Mouse (Mus musculus) midbrain, embryonic 11.5 days (tissue): Measurements from ENCODE around the gene Klc4. TPM values are rescaled to one million over a fixed set of nuclear protein-coding genes. Genes with fewer than 3 reads are reported as not detected.

Experiments
- ATAC-seq: fragments of 200-750 bp; cut with Nextera tagmentation; 2 replicates; pipeline ENCODE4 v1.8.0; 2017; ENCODE audit warnings: moderate TSS enrichment, moderate library complexity; ENCODE audit not compliant: low FRiP score
- DNase-seq: peaks from one replicate; pipeline ENCODE4 v3.0.0; 2015; ENCODE audit warnings: low spot score; ENCODE audit errors: missing footprints
- H3K27ac ChIP-seq: fragments of 300-500 bp; sonication (generic); 2 replicates; pipeline ENCODE4 v1.5.1; 2014; ENCODE audit warnings: low read depth, low read length
- H3K27me3 ChIP-seq: fragments of 300-500 bp; sonication (generic); 2 replicates; pipeline ENCODE4 v1.6.1; 2014; ENCODE audit warnings: mild to moderate bottlenecking, low read length, moderate library complexity, mixed read lengths; ENCODE audit not compliant: control insufficient read depth, insufficient read depth
- H3K36me3 ChIP-seq: fragments of 300-500 bp; sonication (generic); 2 replicates; pipeline ENCODE4 v1.6.1; 2014; ENCODE audit warnings: mild to moderate bottlenecking, low read length, moderate library complexity, mixed read lengths; ENCODE audit not compliant: control insufficient read depth, insufficient read depth
- H3K4me1 ChIP-seq: fragments of 300-500 bp; sonication (generic); 2 replicates; pipeline ENCODE4 v1.6.1; 2014; ENCODE audit warnings: low read length; ENCODE audit not compliant: control insufficient read depth, insufficient read depth
- H3K4me2 ChIP-seq: fragments of 300-500 bp; sonication (generic); 2 replicates; pipeline ENCODE4 v1.6.1; 2014; ENCODE audit warnings: mild to moderate bottlenecking, moderate library complexity
- H3K4me3 ChIP-seq: fragments of 300-500 bp; sonication (generic); 2 replicates; pipeline ENCODE4 v1.5.1; 2014; ENCODE audit warnings: low read depth, low read length
- H3K9ac ChIP-seq: fragments of 300-500 bp; sonication (generic); 2 replicates; pipeline ENCODE4 v1.6.1; 2014; ENCODE audit warnings: low read length
- H3K9me3 ChIP-seq: fragments of 300-500 bp; sonication (generic); 2 replicates; pipeline ENCODE4 v1.6.1; 2016; ENCODE audit warnings: low read length; ENCODE audit not compliant: control insufficient read depth
- WGBS: fragments of 180-500 bp; shearing (Covaris S2); extraction: QIAGEN DNeasy Blood & Tissue Kit; methylation state at CpG from one replicate; pipeline ENCODE4 v1.1.7; 2014; 5-methylcytosine and 5-hydroxymethylcytosine counted together
- polyA plus RNA-seq: library from polyadenylated mRNA; unstranded; fragments of >200 nt; fragmentation: Nextera tagmentation; extraction: Ambion mirVana; gene quantifications from 2 replicates; pipeline ENCODE4 v1.2.1, GENCODE M21; 2014

The Klc4 gene
- polyA plus RNA-seq, 1 experiment from 2014 or later = 29.8 TPM

GRCm38 (mm10) chr17:46628471-46628790, 17.4 kb downstream of the Klc4 start:
- Histone ChIP-seq H3K9ac (peak overlapping the region; percentile 94), H3K4me2 (peak overlapping the region; percentile 77), H3K27me3 (no peaks in the 10 kb centered on the region), H3K27ac (no peak overlapping the region; the same call in 1 of the 2 replicates), H3K4me1 (peaks cover 31% of the 10 kb centered on the region), H3K9me3 (no peaks in the 10 kb centered on the region), H3K36me3 (peaks cover 8% of the 10 kb centered on the region), H3K4me3 (peak overlapping the region; percentile 93)
- DNase-seq (no peak), ATAC-seq (peak; percentile 15)
- WGBS = 0% methylated on average over 13 of the region's 13 CpGs

DNA sequence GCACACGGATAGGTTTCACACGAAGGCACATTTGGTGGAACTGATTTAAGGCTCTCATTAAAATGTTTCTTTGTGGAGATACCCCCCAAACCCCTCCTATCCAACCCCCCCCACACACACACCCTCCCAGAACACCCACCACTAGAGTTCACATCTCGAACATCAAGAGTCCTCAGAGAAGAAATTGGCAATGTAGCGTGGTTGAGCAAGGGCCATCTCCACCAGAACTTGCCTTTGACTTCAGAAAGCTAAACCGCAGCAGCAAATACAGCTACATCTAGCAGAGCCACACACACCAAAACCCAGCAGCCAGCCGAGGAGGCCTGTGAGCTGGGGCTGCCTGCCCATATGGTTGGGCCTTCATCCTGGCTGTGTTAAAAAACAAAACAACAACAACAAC, 18.4 kb downstream of the Klc4 start:
- WGBS = 73% methylated on average over 6 of the region's 6 CpGs
- H3K9me3 ChIP-seq = no peaks in the 10 kb centered on the region
- peaks cover 6% of the 10 kb centered on the region; the same call in 1 of the 2 replicates for H3K36me3 ChIP-seq
- peak overlapping the region; percentile 77 for H3K4me2 ChIP-seq
- no peaks in the 10 kb centered on the region for H3K27me3 ChIP-seq
- ATAC-seq (no peak), DNase-seq (no peak)
- H3K9ac ChIP-seq = peak overlapping the region; percentile 94
- H3K4me3 ChIP-seq = peak overlapping the region; percentile 93; the same call in 1 of the 2 replicates
- no peak overlapping the region for H3K27ac ChIP-seq
- peaks cover 31% of the 10 kb centered on the region for H3K4me1 ChIP-seq

GRCm38 (mm10) chr17:46624598-46624997, 21.2 kb downstream of the Klc4 start:
- no peak for ATAC-seq

DNA sequence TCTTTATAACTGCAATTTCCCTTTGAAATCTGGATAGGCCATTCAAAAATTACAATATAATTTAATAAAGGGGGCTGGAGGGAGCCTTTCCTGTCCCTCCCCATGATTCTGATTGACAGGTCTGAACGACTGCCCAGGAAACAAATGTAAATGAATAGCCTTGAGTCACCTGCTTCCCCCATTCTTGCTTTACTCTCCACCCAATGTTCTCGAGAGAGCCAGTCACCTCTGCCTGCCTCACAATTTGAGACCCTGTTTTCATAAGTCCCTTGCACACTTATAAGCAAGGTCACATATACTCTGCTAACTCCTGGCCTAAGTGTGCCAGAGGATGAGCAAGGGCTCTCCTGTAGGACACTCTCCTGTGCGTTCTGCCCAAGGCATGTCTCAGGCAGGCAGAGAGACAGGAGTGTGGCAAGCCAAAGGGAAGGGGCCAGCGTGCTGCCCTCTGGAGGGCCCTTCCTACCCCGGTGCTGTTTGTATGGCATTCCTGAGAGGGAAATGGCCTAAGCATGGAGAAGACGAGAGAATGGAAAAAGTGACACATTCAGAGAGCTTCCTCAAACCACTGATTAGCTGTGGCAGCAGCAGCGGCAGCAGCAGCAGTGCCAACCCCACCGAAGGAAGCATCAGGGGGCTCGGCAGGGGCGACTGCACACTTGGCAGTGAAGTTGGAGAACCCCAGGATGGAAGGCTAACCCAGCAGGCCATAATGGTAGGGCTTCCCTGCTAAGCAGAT, 21.8 kb downstream of the Klc4 start:
- Histone ChIP-seq H3K36me3 (peaks cover 3% of the 10 kb centered on the region; the same call in 1 of the 2 replicates), H3K4me1 (peaks cover 30% of the 10 kb centered on the region)

More at GRCm38 (mm10) chr17:46624598-46624997, 21.2 kb downstream of the Klc4 start:
- Histone ChIP-seq H3K4me1 (peaks cover 26% of the 10 kb centered on the region), H3K4me3 (no peak overlapping the region), H3K27me3 (no peaks in the 10 kb centered on the region), H3K4me2 (no peak overlapping the region), H3K27ac (no peak overlapping the region), H3K9ac (no peak overlapping the region), H3K9me3 (no peaks in the 10 kb centered on the region), H3K36me3 (peaks cover 3% of the 10 kb centered on the region; the same call in 1 of the 2 replicates)
- no peak for DNase-seq
- WGBS = 73% methylated on average over 12 of the region's 12 CpGs

GRCm38 (mm10) chr17:46622269-46622668, 23.6 kb downstream of the Klc4 start:
- WGBS = 86% methylated on average over 11 of the region's 11 CpGs
- H3K4me3 ChIP-seq = no peak overlapping the region
- DNase-seq (no peak), ATAC-seq (no peak)
- H3K4me1 ChIP-seq = peaks cover 38% of the 10 kb centered on the region
- no peaks in the 10 kb centered on the region for H3K27me3 ChIP-seq
- peaks cover 2% of the 10 kb centered on the region; the same call in 1 of the 2 replicates for H3K36me3 ChIP-seq
- no peak overlapping the region for H3K27ac ChIP-seq
- no peaks in the 10 kb centered on the region for H3K9me3 ChIP-seq
- H3K4me2 ChIP-seq = no peak overlapping the region
- no peak overlapping the region for H3K9ac ChIP-seq

More for the DNA sequence above, 21.8 kb downstream of the Klc4 start:
- Histone ChIP-seq H3K27me3 (no peaks in the 10 kb centered on the region), H3K4me2 (no peak overlapping the region), H3K9me3 (no peaks in the 10 kb centered on the region), H3K27ac (no peak overlapping the region), H3K9ac (no peak overlapping the region; the same call in 1 of the 2 replicates), H3K4me3 (no peak overlapping the region)
- 43% methylated on average over 10 of the region's 10 CpGs for WGBS
- ATAC-seq (no peak), DNase-seq (no peak)

DNA sequence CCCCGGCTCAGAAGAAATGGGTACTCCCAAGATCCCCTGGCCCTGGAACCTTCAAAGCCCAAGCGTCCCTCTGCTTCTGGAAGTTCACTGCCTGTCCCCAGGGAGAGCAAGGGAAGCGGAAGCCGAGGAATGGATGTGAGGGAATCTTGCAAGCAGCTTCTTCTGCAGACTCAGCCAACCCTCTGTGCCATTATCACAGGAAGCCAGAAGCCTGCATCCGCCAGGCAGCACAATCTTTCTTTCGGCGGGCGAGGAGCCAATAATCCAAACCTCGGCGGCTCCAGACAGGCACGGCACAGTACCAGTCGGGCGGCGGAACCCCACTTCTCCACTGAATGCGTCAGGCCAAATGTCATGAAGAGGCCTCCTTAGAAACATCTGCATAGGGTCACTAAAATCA, 24.5 kb downstream of the Klc4 start:
- DNase-seq (no peak), ATAC-seq (no peak)
- Histone ChIP-seq H3K4me1 (peaks cover 38% of the 10 kb centered on the region), H3K9ac (no peak overlapping the region), H3K27me3 (no peaks in the 10 kb centered on the region), H3K9me3 (no peaks in the 10 kb centered on the region), H3K4me2 (no peak overlapping the region), H3K4me3 (no peak overlapping the region), H3K27ac (no peak overlapping the region), H3K36me3 (no peaks in the 10 kb centered on the region)
- WGBS = 76% methylated on average over 15 of the region's 15 CpGs

DNA sequence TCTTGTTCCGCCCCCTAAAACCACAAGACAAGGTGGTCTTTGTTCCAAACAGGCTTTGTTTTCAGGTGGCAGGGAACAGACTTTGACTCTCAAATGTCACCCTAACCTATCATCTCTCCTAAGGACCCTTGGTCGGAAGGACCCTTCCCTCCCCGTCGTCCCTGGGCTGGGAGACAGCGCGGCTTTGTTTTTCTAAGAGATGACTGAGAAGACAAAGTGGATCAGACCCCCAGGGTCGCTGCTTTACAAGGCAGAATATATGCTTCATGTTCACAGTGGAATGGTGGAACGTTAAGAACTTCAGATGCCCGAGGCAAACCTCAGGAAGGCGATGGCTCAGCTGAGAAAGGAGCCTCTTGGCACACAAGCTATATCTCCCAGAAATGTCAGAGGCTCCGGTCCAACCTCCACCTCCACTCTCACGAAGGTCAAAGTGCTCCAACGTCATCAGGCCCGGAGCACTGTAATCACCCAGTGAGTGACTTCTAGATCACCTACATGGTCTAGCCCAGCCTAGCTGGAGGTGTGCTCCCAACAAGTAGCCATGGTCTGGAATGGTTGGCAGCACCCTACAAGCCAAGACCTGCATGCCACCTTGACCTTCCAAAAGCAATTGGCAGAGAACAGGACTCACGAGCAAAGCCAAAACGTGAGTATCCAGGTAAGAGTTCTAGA, 26.0 kb downstream of the Klc4 start:
- 32% methylated on average over 16 of the region's 16 CpGs for WGBS
- H3K9me3 ChIP-seq = no peaks in the 10 kb centered on the region
- peak overlapping the region; percentile 82 for H3K27ac ChIP-seq
- ATAC-seq (0 out of 2 replicates have a peak, but pooled peaks have one; percentile 5), DNase-seq (peak; percentile 95)
- no peaks in the 10 kb centered on the region for H3K27me3 ChIP-seq
- peak overlapping the region; percentile 72 for H3K9ac ChIP-seq
- no peak overlapping the region for H3K4me3 ChIP-seq
- H3K4me1 ChIP-seq = peaks cover 38% of the 10 kb centered on the region
- H3K36me3 ChIP-seq = no peaks in the 10 kb centered on the region
- peak overlapping the region; percentile 38 for H3K4me2 ChIP-seq

- peaks cover 33% of the 10 kb centered on the region for H3K4me1 ChIP-seq
- H3K27me3 ChIP-seq = no peaks in the 10 kb centered on the region
- 4% methylated on average over 27 of the region's 27 CpGs for WGBS
- peak overlapping the region; percentile 72 for H3K9ac ChIP-seq
- H3K36me3 ChIP-seq = no peaks in the 10 kb centered on the region
- H3K9me3 ChIP-seq = no peaks in the 10 kb centered on the region
- ATAC-seq = peak; percentile 72
- H3K4me2 ChIP-seq = peak overlapping the region; percentile 38
- peak; percentile 97 for DNase-seq
- H3K4me3 ChIP-seq = peak overlapping the region; percentile 6; the same call in 1 of the 2 replicates
- peak overlapping the region; percentile 82 for H3K27ac ChIP-seq
Observed at GRCm38 (mm10) chr17:46618769-46619682, 26.8 kb downstream of the Klc4 start.
